Mouse (Mus musculus) hindbrain, embryonic 11.5 days (tissue): Measurements from ENCODE around the gene Klhl29. TPM values are rescaled to one million over a fixed set of nuclear protein-coding genes. Genes with fewer than 3 reads are reported as not detected.
A peak's percentile ranks its signal among the peaks of the same experiment; 100 is the strongest.

ENCODE experiments used
- ATAC-seq: fragments of 200-750 bp; cut with Nextera tagmentation; 2 replicates; pipeline ENCODE4 v1.8.0; 2017; ENCODE audit warnings: mild to moderate bottlenecking, moderate TSS enrichment, moderate library complexity; ENCODE audit not compliant: low FRiP score
- DNase-seq: peaks from one replicate; pipeline ENCODE4 v3.0.0-alpha.2; 2015; ENCODE audit warnings: low spot score
- H3K27ac ChIP-seq: fragments of 300-500 bp; sonication (generic); 2 replicates; pipeline ENCODE4 v1.5.1; 2014; ENCODE audit warnings: mild to moderate bottlenecking, low read depth, low read length
- H3K27me3 ChIP-seq: fragments of 300-500 bp; sonication (generic); 2 replicates; pipeline ENCODE4 v1.6.1; 2014; ENCODE audit warnings: mild to moderate bottlenecking, low read length, moderate library complexity, mixed read lengths; ENCODE audit not compliant: control insufficient read depth, insufficient read depth
- H3K36me3 ChIP-seq: fragments of 300-500 bp; sonication (generic); 2 replicates; pipeline ENCODE4 v1.6.1; 2014; ENCODE audit warnings: mild to moderate bottlenecking, low read length, moderate library complexity, mixed read lengths; ENCODE audit not compliant: control insufficient read depth, insufficient read depth
- H3K4me1 ChIP-seq: fragments of 300-500 bp; sonication (generic); replicated peaks from 2 replicates; pipeline ENCODE4 v1.6.1; 2014; ENCODE audit warnings: low read length, mixed read lengths; ENCODE audit not compliant: control insufficient read depth, insufficient read depth
- H3K4me2 ChIP-seq: fragments of 300-500 bp; sonication (generic); replicated peaks from 2 replicates; pipeline ENCODE4 v1.6.1; 2014; ENCODE audit warnings: mild to moderate bottlenecking, low read depth, low read length
- H3K4me3 ChIP-seq: fragments of 300-500 bp; sonication (generic); 2 replicates; pipeline ENCODE4 v1.5.1; 2014; ENCODE audit warnings: low read depth, low read length
- H3K9ac ChIP-seq: fragments of 300-500 bp; sonication (generic); 2 replicates; pipeline ENCODE4 v1.6.1; 2014; ENCODE audit warnings: low read depth, low read length
- H3K9me3 ChIP-seq: fragments of 300-500 bp; sonication (generic); 2 replicates; pipeline ENCODE4 v1.6.1; 2016; ENCODE audit warnings: low read length; ENCODE audit not compliant: control insufficient read depth
- WGBS: fragments of 180-500 bp; shearing (Covaris S2); extraction: QIAGEN DNeasy Blood & Tissue Kit; methylation state at CpG from one replicate; pipeline ENCODE4 v1.1.7; 2014; 5-methylcytosine and 5-hydroxymethylcytosine counted together
- polyA plus RNA-seq: library from polyadenylated mRNA; unstranded; fragments of >200 nt; fragmentation: Nextera tagmentation; extraction: Ambion mirVana; gene quantifications from 2 replicates; pipeline ENCODE4 v1.2.1, GENCODE M21; 2014

Gene Klhl29
- polyA plus RNA-seq, 1 experiment from 2014 or later, result 2.6 TPM

DNA sequence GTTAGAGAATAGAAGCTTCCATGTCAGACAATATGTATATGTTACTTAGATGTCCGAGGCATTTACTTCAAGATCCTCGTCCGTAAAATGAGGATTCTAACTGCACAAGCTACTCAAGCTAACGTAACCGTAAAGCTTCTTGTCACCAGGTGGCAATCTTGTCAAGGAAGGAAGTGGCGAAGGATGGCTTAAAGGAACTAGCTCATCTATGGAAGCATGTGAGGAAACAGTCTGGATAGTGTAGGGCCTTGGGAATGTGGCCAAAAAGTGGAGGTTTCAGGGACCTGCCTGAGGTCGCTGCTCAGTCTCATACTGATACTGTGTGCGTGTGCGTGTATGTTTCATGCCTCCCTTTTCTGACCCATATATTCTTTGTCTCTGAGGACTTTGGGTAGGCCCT is 275.9 kb downstream of the Klhl29 start:
- Histone ChIP-seq H3K27me3 (no peaks in the 10 kb centered on the region), H3K4me2 (no peak overlapping the region), H3K27ac (no peak overlapping the region), H3K9me3 (no peaks in the 10 kb centered on the region), H3K4me3 (no peak overlapping the region), H3K4me1 (no peaks in the 10 kb centered on the region), H3K36me3 (no peaks in the 10 kb centered on the region), H3K9ac (no peak overlapping the region)
- no peak for DNase-seq
- 90% methylated on average over 9 of the region's 9 CpGs for WGBS
- ATAC-seq, result no peak

DNA sequence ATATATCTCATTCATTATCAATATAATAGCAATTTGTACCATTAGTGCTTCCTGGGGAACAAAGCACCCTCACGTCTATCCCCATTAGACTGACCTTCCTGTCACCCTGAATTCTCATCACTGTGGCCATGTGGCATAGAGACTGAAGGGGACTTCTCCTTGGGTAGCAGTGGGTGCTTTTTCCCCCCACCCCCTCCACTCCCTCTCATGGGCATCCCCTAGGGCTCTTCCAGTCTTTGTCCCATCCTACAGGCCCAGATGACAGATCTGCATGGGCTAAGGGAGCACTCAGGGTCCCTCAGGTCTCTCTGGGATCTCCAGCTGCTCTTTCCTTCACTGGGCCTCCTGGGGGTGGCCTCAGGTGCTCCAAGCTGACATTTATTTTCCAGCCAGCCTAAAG is 286.8 kb downstream of the Klhl29 start:
- H3K4me3 ChIP-seq, result no peak overlapping the region
- H3K9me3 ChIP-seq, result no peaks in the 10 kb centered on the region
- H3K9ac ChIP-seq, result no peak overlapping the region
- no peak overlapping the region for H3K4me2 ChIP-seq
- peak; percentile 3 for DNase-seq
- 0 out of 2 replicates have a peak, but pooled peaks cover 3% of the 10 kb centered on the region for H3K36me3 ChIP-seq
- H3K27ac ChIP-seq, result peak overlapping the region; percentile 37
- 38% methylated on average over 1 of the region's 1 CpGs for WGBS
- H3K4me1 ChIP-seq, result no peaks in the 10 kb centered on the region
- H3K27me3 ChIP-seq, result no peaks in the 10 kb centered on the region
- ATAC-seq, result peak; percentile 47; the same call in 1 of the 2 replicates

DNA sequence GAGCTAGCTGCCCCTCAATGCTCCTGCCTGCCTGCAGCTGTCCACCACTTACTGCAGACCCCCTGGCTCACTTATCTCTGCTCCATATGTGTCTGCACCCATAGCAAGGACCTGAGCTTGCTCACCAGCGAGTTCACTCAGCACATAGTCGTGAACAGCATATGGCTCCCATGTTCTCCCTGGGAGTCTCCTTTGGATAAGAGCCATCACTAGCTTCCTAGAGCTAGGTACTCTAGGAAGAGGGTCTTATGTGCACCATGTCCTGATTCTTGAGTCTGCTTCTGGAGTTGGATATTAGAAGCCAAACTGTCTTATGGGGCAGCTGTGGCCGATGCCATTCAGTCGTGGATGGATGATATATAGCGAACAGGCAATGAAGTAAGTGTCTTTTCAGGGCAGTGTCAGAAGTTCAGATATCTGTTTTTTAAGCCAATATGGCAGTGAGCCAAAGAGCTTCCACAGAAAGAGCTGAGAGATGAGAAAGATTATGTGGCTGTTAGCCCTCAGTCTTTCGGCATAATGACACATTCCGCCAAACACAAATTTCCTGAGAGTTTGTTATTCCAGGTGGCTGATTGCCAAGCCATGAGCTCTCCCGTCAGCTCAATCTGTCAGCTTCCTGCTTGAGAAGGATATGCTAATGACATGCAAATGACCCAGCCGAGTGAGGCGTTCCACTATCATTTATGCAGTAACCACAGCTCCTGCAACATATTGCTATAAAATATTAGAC is 287.5 kb downstream of the Klhl29 start:
- H3K27me3 ChIP-seq, result no peaks in the 10 kb centered on the region
- no peaks in the 10 kb centered on the region for H3K9me3 ChIP-seq
- no peak overlapping the region for H3K27ac ChIP-seq
- H3K4me3 ChIP-seq, result no peak overlapping the region
- DNase-seq, result peak; percentile 28
- 56% methylated on average over 10 of the region's 10 CpGs for WGBS
- no peaks in the 10 kb centered on the region for H3K4me1 ChIP-seq
- H3K4me2 ChIP-seq, result no peak overlapping the region
- H3K9ac ChIP-seq, result no peak overlapping the region
- peak; percentile 67; the same call in 1 of the 2 replicates for ATAC-seq
- H3K36me3 ChIP-seq, result 0 out of 2 replicates have a peak, but pooled peaks cover 3% of the 10 kb centered on the region

DNA sequence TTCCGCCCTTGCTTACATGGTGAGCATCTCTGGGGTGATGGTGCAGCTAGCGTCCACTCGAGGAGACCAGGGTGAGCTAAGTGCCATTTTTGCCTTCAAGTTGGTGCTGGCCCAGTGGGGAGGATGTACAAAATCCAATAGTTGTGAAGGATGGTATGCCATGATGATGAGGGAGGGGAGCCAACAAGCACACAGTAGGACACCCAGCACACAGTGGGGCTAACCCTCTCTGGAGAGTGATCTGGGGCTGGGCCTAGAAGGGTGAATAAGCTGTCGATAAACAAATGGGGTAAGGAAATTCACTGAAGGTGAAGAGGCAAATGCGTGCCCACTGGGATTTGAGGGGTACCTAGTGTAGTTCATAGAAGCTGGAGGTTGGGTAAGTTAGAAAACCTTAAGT is 290.8 kb downstream of the Klhl29 start:
- H3K27ac ChIP-seq, result no peak overlapping the region
- H3K9ac ChIP-seq, result no peak overlapping the region
- no peaks in the 10 kb centered on the region for H3K4me1 ChIP-seq
- 0 out of 2 replicates have a peak, but pooled peaks cover 3% of the 10 kb centered on the region for H3K36me3 ChIP-seq
- no peaks in the 10 kb centered on the region for H3K9me3 ChIP-seq
- H3K4me3 ChIP-seq, result no peak overlapping the region
- no peaks in the 10 kb centered on the region for H3K27me3 ChIP-seq
- no peak overlapping the region for H3K4me2 ChIP-seq
- ATAC-seq, result no peak
- DNase-seq, result no peak
- 98% methylated on average over 5 of the region's 5 CpGs for WGBS

DNA sequence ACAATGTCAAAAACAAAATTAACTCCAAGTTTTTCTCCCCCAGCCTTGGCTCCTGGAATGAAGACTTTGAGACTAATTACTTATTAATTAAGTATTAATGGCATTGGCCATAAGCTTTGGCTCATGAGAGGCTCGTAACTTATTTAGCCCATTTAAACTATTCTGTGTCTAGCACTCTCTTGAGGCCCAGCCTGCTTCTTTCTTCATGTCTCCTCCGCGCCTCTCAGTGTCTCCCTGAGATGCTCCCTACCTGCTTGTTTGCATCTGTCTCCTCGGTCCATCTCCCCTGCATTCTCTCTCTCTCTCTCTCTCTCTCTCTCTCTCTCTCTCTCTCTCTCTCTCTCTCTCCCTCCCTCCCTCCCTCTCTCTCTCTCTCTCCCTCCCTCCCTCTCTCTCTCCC is 294.0 kb downstream of the Klhl29 start:
- H3K4me3 ChIP-seq, result no peak overlapping the region
- H3K36me3 ChIP-seq, result 0 out of 2 replicates have a peak, but pooled peaks cover 3% of the 10 kb centered on the region
- H3K27ac ChIP-seq, result no peak overlapping the region
- DNase-seq (no peak), ATAC-seq (no peak)
- no peaks in the 10 kb centered on the region for H3K4me1 ChIP-seq
- no peak overlapping the region for H3K9ac ChIP-seq
- H3K4me2 ChIP-seq, result no peak overlapping the region
- WGBS, result 95% methylated on average over 4 of the region's 4 CpGs
- H3K27me3 ChIP-seq, result no peaks in the 10 kb centered on the region
- H3K9me3 ChIP-seq, result no peaks in the 10 kb centered on the region

DNA sequence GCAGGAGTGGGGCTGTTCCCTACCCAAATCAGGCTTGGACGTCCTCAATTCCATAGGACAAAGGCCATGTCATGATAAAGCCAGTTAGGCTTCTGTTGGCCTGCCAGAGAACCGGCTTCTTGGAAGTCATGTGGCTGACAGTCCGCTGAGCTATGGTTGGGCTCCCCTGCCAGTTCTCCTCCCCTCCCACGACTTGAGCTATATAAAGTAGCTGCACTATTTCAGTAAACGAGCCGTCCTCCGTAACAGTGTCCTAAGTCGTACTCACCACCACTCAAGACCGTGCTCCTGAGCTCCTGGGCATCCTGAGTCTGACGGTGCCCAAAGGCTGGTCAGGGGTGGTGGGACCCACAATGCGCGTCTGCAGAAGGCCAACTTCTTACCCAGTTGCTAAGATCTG is 302.3 kb downstream of the Klhl29 start:
- WGBS, result 90% methylated on average over 12 of the region's 12 CpGs
- Histone ChIP-seq H3K9me3 (no peaks in the 10 kb centered on the region), H3K27me3 (no peaks in the 10 kb centered on the region), H3K36me3 (no peaks in the 10 kb centered on the region), H3K4me2 (no peak overlapping the region), H3K9ac (no peak overlapping the region), H3K27ac (no peak overlapping the region), H3K4me3 (no peak overlapping the region), H3K4me1 (no peaks in the 10 kb centered on the region)
- no peak for ATAC-seq
- no peak for DNase-seq

DNA sequence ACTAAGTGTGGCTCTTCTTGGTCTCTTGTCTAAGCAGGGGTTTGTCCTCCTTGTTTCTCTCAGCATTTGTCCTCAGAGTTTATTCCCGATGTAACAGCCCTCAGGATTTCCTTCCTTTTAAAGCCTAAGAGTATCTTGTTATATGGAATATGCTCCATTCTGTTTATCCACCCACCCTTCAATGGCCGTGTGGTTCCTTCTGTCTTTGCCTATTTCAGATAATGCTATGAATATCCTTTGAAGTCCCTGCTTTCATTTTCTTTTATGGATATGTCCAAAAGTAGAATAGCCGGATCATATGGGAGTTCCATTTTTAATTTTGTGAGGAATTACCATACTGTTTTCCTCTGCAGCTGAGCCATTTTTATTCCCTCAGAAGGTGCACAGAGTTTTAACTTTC is 305.4 kb downstream of the Klhl29 start:
- ATAC-seq, result no peak
- no peak overlapping the region for H3K27ac ChIP-seq
- no peak overlapping the region for H3K4me3 ChIP-seq
- H3K36me3 ChIP-seq, result no peaks in the 10 kb centered on the region
- no peaks in the 10 kb centered on the region for H3K27me3 ChIP-seq
- H3K4me2 ChIP-seq, result no peak overlapping the region
- 78% methylated on average over 3 of the region's 3 CpGs for WGBS
- no peaks in the 10 kb centered on the region for H3K4me1 ChIP-seq
- no peak for DNase-seq
- no peaks in the 10 kb centered on the region for H3K9me3 ChIP-seq
- no peak overlapping the region for H3K9ac ChIP-seq

DNA sequence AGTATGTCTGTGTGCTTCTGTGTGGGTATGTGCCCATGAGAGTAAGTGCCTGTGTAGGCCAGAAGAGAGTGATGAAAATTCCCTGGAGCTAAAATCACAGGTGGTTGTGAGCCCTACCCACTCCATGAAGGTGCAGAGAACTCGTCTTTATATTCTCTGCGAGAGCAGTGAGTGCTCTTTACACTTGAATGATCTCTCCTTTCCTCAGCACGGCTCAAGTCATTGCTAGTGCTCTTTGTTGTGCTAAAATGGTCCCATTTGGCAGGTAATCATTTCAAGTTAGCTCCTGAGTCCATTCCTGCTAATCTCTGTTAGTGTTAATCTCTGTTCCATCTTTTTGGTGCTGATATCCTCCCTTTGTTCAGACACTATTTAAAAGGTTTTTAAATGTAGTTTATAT is 307.9 kb downstream of the Klhl29 start:
- Histone ChIP-seq H3K9me3 (no peaks in the 10 kb centered on the region), H3K9ac (no peak overlapping the region)
- ATAC-seq, result no peak

DNA sequence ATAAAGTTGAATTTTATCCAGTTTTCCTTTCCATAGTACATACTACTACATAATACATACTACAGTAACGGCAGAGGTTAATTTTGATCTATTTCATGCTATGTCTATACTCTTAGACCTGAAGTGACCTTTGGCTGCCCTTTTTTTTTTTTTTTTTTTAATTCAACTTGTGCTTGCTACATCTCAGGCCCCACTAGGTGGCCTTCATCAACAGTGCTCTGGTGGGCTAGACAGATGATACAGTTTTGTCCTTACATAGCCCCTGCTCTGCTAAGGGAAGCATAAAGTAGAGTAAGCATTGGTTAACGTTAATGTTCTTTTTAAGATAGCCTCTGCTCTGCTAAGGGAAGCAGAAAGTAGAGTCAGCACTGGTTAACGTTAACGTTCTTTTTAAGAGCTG is 327.4 kb downstream of the Klhl29 start:
- no peaks in the 10 kb centered on the region for H3K27me3 ChIP-seq
- 93% methylated on average over 4 of the region's 4 CpGs for WGBS

More for the DNA sequence above, 307.9 kb downstream of the Klhl29 start:
- Histone ChIP-seq H3K27ac (no peak overlapping the region), H3K4me3 (no peak overlapping the region), H3K4me1 (no peaks in the 10 kb centered on the region), H3K4me2 (no peak overlapping the region), H3K36me3 (no peaks in the 10 kb centered on the region), H3K27me3 (no peaks in the 10 kb centered on the region)
- 58% methylated on average over 3 of the region's 3 CpGs for WGBS
- DNase-seq, result no peak

More for the DNA sequence above, 327.4 kb downstream of the Klhl29 start:
- H3K9me3 ChIP-seq, result no peaks in the 10 kb centered on the region
- H3K36me3 ChIP-seq, result no peaks in the 10 kb centered on the region
- H3K4me1 ChIP-seq, result no peaks in the 10 kb centered on the region
- no peak overlapping the region for H3K4me2 ChIP-seq
- H3K4me3 ChIP-seq, result no peak overlapping the region
- DNase-seq (no peak), ATAC-seq (no peak)
- no peak overlapping the region for H3K9ac ChIP-seq
- no peak overlapping the region for H3K27ac ChIP-seq
